Mouse (Mus musculus): Measurements from ENCODE around the gene Tmem191c.

Tmem191c gene

GRCm38 (mm10) chr16:17329848-17330570 is 54.1 kb downstream of the Tmem191c start:
- DNase-seq (ENCODE audit: low spot score): no peak

GRCm38 (mm10) chr16:17331116-17331515 is 55.2 kb downstream of the Tmem191c start, which contains the start of gene Serpind1:
TSS of gene Serpind1 (plus strand) at chr16:17331371.
- DNase-seq (ENCODE audit: low spot score): no peak

- DNase-seq (ENCODE audit: low spot score): no peak
Observed at GRCm38 (mm10) chr16:17331855-17332254, 56.0 kb downstream of the Tmem191c start.

Data from ovary, postnatal 10 days (tissue).